Mouse (Mus musculus): ENCODE measurements around the gene 4921524J17Rik. TPM values are rescaled to one million over a fixed set of nuclear protein-coding genes. Genes with fewer than 3 reads are reported as not detected.

Gene 4921524J17Rik
- polyA plus RNA-seq, 1 experiment from 2014 or later = 29.0 TPM

- Histone ChIP-seq H3K4me1 (replicated peaks; ENCODE audit: control insufficient read depth, insufficient read depth) (no peaks in the 10 kb centered on the region), H3K27ac (replicated peaks) (no peak overlapping the region), H3K9me3 (ENCODE audit: control insufficient read depth, low read length) (no peaks in the 10 kb centered on the region), H3K36me3 (ENCODE audit: control insufficient read depth, insufficient read depth, low read length) (no peaks in the 10 kb centered on the region), H3K4me3 (ENCODE audit: low read depth, low read length) (no peak overlapping the region), H3K4me2 (replicated peaks; ENCODE audit: low read depth) (no peak overlapping the region), H3K27me3 (ENCODE audit: control insufficient read depth, insufficient read depth, low read length) (no peaks in the 10 kb centered on the region), H3K9ac (ENCODE audit: low read length) (no peak overlapping the region)
- no peak for ATAC-seq (ENCODE audit: low FRiP score, low TSS enrichment)
- no peak for TF ChIP-seq CTCF (IDR thresholded peaks at IDR 0.05; ENCODE audit: low read depth)
- TF ChIP-seq EP300 (optimal IDR thresholded peaks at IDR 0.05) = no peak
- 58% methylated on average over 5 of the region's 5 CpGs for WGBS
- DNase-seq (ENCODE audit: low spot score) = peak; percentile 63
These were observed 3.1 kb upstream of the 4921524J17Rik start for GRCm38 (mm10) chr8:85435736-85436135.

DNA sequence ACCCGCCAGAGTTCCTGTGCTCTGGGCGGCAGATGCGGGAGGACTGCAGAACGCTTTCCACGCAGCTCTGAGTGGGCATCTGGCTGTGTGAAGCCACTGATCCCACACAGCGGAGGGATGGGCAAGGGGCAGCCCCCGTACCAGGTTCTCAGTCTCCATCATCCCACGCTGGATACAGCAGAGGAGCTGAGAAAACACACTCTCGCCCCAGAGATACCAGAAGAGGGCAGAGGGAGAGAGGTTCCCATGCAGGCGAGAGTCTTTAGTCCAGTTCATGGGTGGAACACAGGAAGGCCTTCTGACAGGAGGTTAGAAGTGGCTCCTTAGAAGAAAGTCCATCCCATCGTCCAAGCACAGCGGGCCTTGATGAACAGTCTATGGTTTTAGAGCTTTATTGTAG is 2.2 kb upstream of the 4921524J17Rik start:
- Histone ChIP-seq H3K27me3 (ENCODE audit: control insufficient read depth, insufficient read depth, low read length) (no peaks in the 10 kb centered on the region), H3K4me2 (replicated peaks; ENCODE audit: low read depth) (no peak overlapping the region), H3K9me3 (ENCODE audit: control insufficient read depth, low read length) (no peaks in the 10 kb centered on the region), H3K27ac (replicated peaks) (no peak overlapping the region), H3K36me3 (ENCODE audit: control insufficient read depth, insufficient read depth, low read length) (no peaks in the 10 kb centered on the region), H3K9ac (ENCODE audit: low read length) (no peak overlapping the region), H3K4me3 (ENCODE audit: low read depth, low read length) (no peak overlapping the region), H3K4me1 (replicated peaks; ENCODE audit: control insufficient read depth, insufficient read depth) (no peaks in the 10 kb centered on the region)
- TF ChIP-seq EP300 (optimal IDR thresholded peaks at IDR 0.05) (no peak), CTCF (IDR thresholded peaks at IDR 0.05; ENCODE audit: low read depth) (no peak)
- DNase-seq (ENCODE audit: low spot score) (no peak), ATAC-seq (ENCODE audit: low FRiP score, low TSS enrichment) (no peak)
- WGBS = 86% methylated on average over 12 of the region's 12 CpGs

DNA sequence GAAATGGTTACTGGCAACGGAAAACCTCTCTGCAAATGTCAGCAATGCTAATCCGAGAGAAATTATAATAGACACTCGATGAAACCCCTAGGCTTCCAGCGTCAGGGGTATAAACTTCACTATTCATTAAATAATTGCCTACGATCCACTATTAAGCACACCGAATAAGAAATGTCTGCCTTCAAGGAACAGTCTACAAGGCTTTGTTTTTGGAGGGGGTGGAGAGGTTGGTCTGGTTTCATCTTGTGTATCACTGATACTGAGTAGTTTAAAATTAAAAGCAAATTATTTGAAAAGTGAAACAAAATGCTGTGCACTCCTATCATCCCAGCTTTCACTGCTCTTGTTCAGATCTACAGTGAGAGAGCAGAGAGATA is 372 bp upstream of the 4921524J17Rik start:
- Histone ChIP-seq H3K9ac (ENCODE audit: low read length) (no peak overlapping the region), H3K9me3 (ENCODE audit: control insufficient read depth, low read length) (no peaks in the 10 kb centered on the region), H3K27me3 (ENCODE audit: control insufficient read depth, insufficient read depth, low read length) (no peaks in the 10 kb centered on the region), H3K4me2 (replicated peaks; ENCODE audit: low read depth) (peak overlapping the region; percentile 56), H3K27ac (replicated peaks) (peak overlapping the region; percentile 95; the same call in 1 of the 2 replicates), H3K36me3 (ENCODE audit: control insufficient read depth, insufficient read depth, low read length) (no peaks in the 10 kb centered on the region), H3K4me1 (replicated peaks; ENCODE audit: control insufficient read depth, insufficient read depth) (no peaks in the 10 kb centered on the region), H3K4me3 (ENCODE audit: low read depth, low read length) (peak overlapping the region; percentile 78)
- no peak for TF ChIP-seq CTCF (IDR thresholded peaks at IDR 0.05; ENCODE audit: low read depth)
- TF ChIP-seq EP300 (optimal IDR thresholded peaks at IDR 0.05) = no peak
- WGBS = under 1% methylated on average over 6 of the region's 6 CpGs
- ATAC-seq (ENCODE audit: low FRiP score, low TSS enrichment) (peak; percentile 52), DNase-seq (ENCODE audit: low spot score) (no peak)

DNA sequence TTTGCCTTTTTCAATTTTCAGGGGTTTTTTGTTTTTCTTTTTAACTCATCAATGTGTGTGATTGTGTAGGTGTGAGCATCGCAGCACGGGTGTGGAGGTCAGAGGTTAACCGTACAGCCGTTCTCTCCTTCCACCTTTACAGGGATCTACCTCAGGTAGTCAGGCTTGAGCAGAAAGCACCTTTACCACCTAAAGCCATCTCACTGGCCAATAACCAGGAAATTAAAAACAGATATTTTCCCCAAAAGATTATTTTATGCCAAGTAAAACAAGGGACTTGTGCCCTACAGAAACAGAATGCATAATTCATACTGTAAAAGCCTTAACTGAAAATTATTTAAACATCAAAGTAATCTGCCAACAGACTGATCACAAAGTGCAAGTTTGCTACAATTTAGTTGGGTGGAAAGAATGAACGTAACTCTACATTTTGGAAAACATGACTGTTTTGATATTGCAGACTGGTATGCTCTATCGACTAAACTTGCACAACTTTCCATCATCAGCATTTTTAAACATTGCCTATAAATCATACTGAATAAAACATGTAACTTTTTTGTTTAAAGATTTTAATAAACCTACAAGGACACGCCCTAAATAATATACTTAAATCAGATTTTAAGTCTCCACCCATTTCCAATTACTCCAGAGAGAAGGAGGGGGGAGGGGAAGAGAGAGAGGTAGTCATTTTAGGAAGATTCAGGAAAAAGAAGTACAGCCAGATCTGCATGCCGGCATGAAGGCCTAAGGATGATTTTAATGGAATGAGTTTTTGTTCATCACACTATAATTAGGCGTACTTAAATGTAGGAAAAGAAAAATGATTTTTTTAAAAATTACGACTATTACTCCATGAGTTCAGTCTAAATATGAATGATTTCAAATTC is 1.1 kb downstream of the 4921524J17Rik start:
- no peak for TF ChIP-seq CTCF (IDR thresholded peaks at IDR 0.05; ENCODE audit: low read depth)
- TF ChIP-seq EP300 (optimal IDR thresholded peaks at IDR 0.05) = no peak
- peak overlapping the region; percentile 92 for H3K9ac ChIP-seq (ENCODE audit: low read length)
- WGBS = 7% methylated on average over 10 of the region's 10 CpGs
- ATAC-seq (ENCODE audit: low FRiP score, low TSS enrichment) (no peak), DNase-seq (ENCODE audit: low spot score) (no peak)
- no peaks in the 10 kb centered on the region for H3K27me3 ChIP-seq (ENCODE audit: control insufficient read depth, insufficient read depth, low read length)
- no peak overlapping the region for H3K27ac ChIP-seq (replicated peaks)
- peak overlapping the region; percentile 78 for H3K4me3 ChIP-seq (ENCODE audit: low read depth, low read length)
- H3K4me2 ChIP-seq (replicated peaks; ENCODE audit: low read depth) = peak overlapping the region; percentile 55
- no peaks in the 10 kb centered on the region for H3K4me1 ChIP-seq (replicated peaks; ENCODE audit: control insufficient read depth, insufficient read depth)
- no peaks in the 10 kb centered on the region for H3K36me3 ChIP-seq (ENCODE audit: control insufficient read depth, insufficient read depth, low read length)
- H3K9me3 ChIP-seq (ENCODE audit: control insufficient read depth, low read length) = no peaks in the 10 kb centered on the region

DNA sequence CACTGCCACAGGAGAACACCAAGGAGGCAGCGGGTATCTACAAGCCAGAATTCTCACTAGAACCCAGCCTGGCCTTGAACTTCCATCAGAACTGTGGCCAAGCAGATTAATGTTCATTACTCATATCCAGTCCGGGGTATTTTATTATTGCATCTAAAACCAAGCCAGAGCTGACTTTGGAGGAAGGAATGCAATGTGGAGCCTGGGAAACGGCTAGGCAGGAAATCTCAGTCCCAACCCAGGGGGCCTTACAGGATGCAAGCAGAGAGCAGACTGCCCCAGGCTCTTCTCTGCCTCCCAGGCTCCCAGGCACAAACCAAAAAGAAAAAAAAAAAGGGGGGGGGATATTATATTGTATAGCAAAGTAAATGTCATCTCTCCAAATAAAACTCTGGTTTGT is 1.8 kb downstream of the 4921524J17Rik start:
- Histone ChIP-seq H3K4me2 (replicated peaks; ENCODE audit: low read depth) (peak overlapping the region; percentile 55), H3K4me3 (ENCODE audit: low read depth, low read length) (peak overlapping the region; percentile 78; the same call in 1 of the 2 replicates), H3K27me3 (ENCODE audit: control insufficient read depth, insufficient read depth, low read length) (no peaks in the 10 kb centered on the region), H3K36me3 (ENCODE audit: control insufficient read depth, insufficient read depth, low read length) (no peaks in the 10 kb centered on the region), H3K9me3 (ENCODE audit: control insufficient read depth, low read length) (no peaks in the 10 kb centered on the region), H3K4me1 (replicated peaks; ENCODE audit: control insufficient read depth, insufficient read depth) (no peaks in the 10 kb centered on the region), H3K27ac (replicated peaks) (no peak overlapping the region), H3K9ac (ENCODE audit: low read length) (no peak overlapping the region)
- ATAC-seq (ENCODE audit: low FRiP score, low TSS enrichment) (no peak), DNase-seq (ENCODE audit: low spot score) (no peak)
- TF ChIP-seq CTCF (IDR thresholded peaks at IDR 0.05; ENCODE audit: low read depth) (no peak), EP300 (optimal IDR thresholded peaks at IDR 0.05) (no peak)
- WGBS = 26% methylated on average over 3 of the region's 3 CpGs

GRCm38 (mm10) chr8:85429219-85429618 is 3.4 kb downstream of the 4921524J17Rik start:
- Histone ChIP-seq H3K9ac (ENCODE audit: low read length) (no peak overlapping the region), H3K4me1 (replicated peaks; ENCODE audit: control insufficient read depth, insufficient read depth) (no peaks in the 10 kb centered on the region), H3K27ac (replicated peaks) (no peak overlapping the region), H3K27me3 (ENCODE audit: control insufficient read depth, insufficient read depth, low read length) (no peaks in the 10 kb centered on the region), H3K36me3 (ENCODE audit: control insufficient read depth, insufficient read depth, low read length) (no peaks in the 10 kb centered on the region), H3K4me2 (replicated peaks; ENCODE audit: low read depth) (no peak overlapping the region), H3K4me3 (ENCODE audit: low read depth, low read length) (no peak overlapping the region), H3K9me3 (ENCODE audit: control insufficient read depth, low read length) (no peaks in the 10 kb centered on the region)
- WGBS = 31% methylated on average over 4 of the region's 4 CpGs
- TF ChIP-seq CTCF (IDR thresholded peaks at IDR 0.05; ENCODE audit: low read depth) (no peak), EP300 (optimal IDR thresholded peaks at IDR 0.05) (no peak)
- no peak for ATAC-seq (ENCODE audit: low FRiP score, low TSS enrichment)
- no peak for DNase-seq (ENCODE audit: low spot score)
